Comparison of ENCODE assay signal across 21 mouse cellular contexts in genomic region chr19:55484559-55484958, GRCm38 (mm10).
A peak's percentile ranks its signal among the peaks of the same experiment; 100 is the strongest.
DNase-seq lines count a peak whose midpoint lies in the region; ATAC-seq and TF ChIP-seq lines count a peak whose summit lies in the region.
"Had no signal": no experiment of that assay in that cellular context is flagged by ENCODE, and none has a peak within 500 bp of the region (broad histone marks: within the 10 kb centered on the region; RNA-seq: fewer than 3 reads in every experiment).

No protein-coding gene starts in this region.

- H3K4me3 ChIP-seq in stomach, embryonic 14.5 days (ENCODE audit: low read depth, low read length), result no peak overlapping the region
- H3K4me3 ChIP-seq in stomach, postnatal 0 days (ENCODE audit: low read depth, low read length), result no peak overlapping the region
- H3K4me3 ChIP-seq in liver, embryonic 12.5 days, result no peak overlapping the region
- H3K4me3 ChIP-seq: hindbrain, embryonic 10.5 days; limb, embryonic 13.5 days had no signal

- no peak overlapping the region for H3K4me2 ChIP-seq in stomach, embryonic 14.5 days (replicated peaks; ENCODE audit: low read depth, low read length)
- no peak overlapping the region for H3K4me2 ChIP-seq in stomach, postnatal 0 days (replicated peaks; ENCODE audit: low read depth)
- H3K4me2 ChIP-seq in liver, embryonic 12.5 days, result no peak overlapping the region
- H3K4me2 ChIP-seq: limb, embryonic 13.5 days had no signal

- 0 out of 2 replicates have a peak, but pooled peaks cover 3% of the 10 kb centered on the region for H3K4me1 ChIP-seq in stomach, embryonic 14.5 days (ENCODE audit: control insufficient read depth, insufficient read depth, low read length)
- no peaks in the 10 kb centered on the region for H3K4me1 ChIP-seq in stomach, postnatal 0 days (replicated peaks; ENCODE audit: control insufficient read depth, insufficient read depth)
- H3K4me1 ChIP-seq in liver, embryonic 12.5 days, result peaks cover 20% of the 10 kb centered on the region; the same call in 1 of the 2 replicates

- no peaks in the 10 kb centered on the region for H3K9me3 ChIP-seq in stomach, embryonic 14.5 days (ENCODE audit: control insufficient read depth, low read depth, low read length)
- H3K9me3 ChIP-seq in stomach, postnatal 0 days (ENCODE audit: control insufficient read depth, low read length), result no peaks in the 10 kb centered on the region
- no peaks in the 10 kb centered on the region for H3K9me3 ChIP-seq in liver, embryonic 12.5 days (replicated peaks)
- H3K9me3 ChIP-seq: G1E; hindbrain, embryonic 10.5 days; limb, embryonic 13.5 days had no signal

- H3K9ac ChIP-seq in stomach, embryonic 14.5 days (replicated peaks; ENCODE audit: low read depth, low read length), result no peak overlapping the region
- H3K9ac ChIP-seq in stomach, postnatal 0 days (ENCODE audit: low read length), result no peak overlapping the region
- no peak overlapping the region for H3K9ac ChIP-seq in liver, embryonic 12.5 days
- H3K9ac ChIP-seq: limb, embryonic 13.5 days had no signal

- H3K27me3 ChIP-seq in stomach, embryonic 14.5 days (ENCODE audit: control insufficient read depth, insufficient read depth, low read length), result no peaks in the 10 kb centered on the region
- no peaks in the 10 kb centered on the region for H3K27me3 ChIP-seq in stomach, postnatal 0 days (ENCODE audit: control insufficient read depth, insufficient read depth, low read length)
- no peaks in the 10 kb centered on the region for H3K27me3 ChIP-seq in liver, embryonic 12.5 days (replicated peaks)
- H3K27me3 ChIP-seq: limb, embryonic 13.5 days had no signal

- no peaks in the 10 kb centered on the region for H3K36me3 ChIP-seq in stomach, embryonic 14.5 days (ENCODE audit: control insufficient read depth, insufficient read depth, low read length)
- no peaks in the 10 kb centered on the region for H3K36me3 ChIP-seq in stomach, postnatal 0 days (ENCODE audit: control insufficient read depth, insufficient read depth, low read length)
- no peaks in the 10 kb centered on the region for H3K36me3 ChIP-seq in liver, embryonic 12.5 days
- H3K36me3 ChIP-seq: hindbrain, embryonic 10.5 days; limb, embryonic 13.5 days had no signal

- no peak for TF ChIP-seq CTCF in stomach, postnatal 0 days (IDR thresholded peaks at IDR 0.05; ENCODE audit: low read depth)

- DNase-seq in stomach, postnatal 0 days (ENCODE audit: low spot score), result no peak
- peak; percentile 62 for DNase-seq in kidney, postnatal 10 days
- peak; percentile 83 for DNase-seq in yolk sac, embryonic 10.5 days (ENCODE audit: low spot score)
- DNase-seq in urinary bladder, postnatal 36 days (ENCODE audit: low spot score in 2 of 2), result no peak
- no peak for DNase-seq in lung, postnatal 25 days (ENCODE audit: low spot score)
- no peak for DNase-seq in urinary bladder, postnatal 4 days (ENCODE audit: low spot score in 2 of 2)
- DNase-seq: cerebellum, postnatal 14 days; gastrocnemius, postnatal 10 days; heart, adult 18-20 months; layer of hippocampus, adult 9-11 months; right cerebral cortex, postnatal 14 days; thymus, postnatal 4 days had no signal

- ATAC-seq in stomach, embryonic 14.5 days (ENCODE audit: insufficient number of reproducible peaks, insufficient read depth, low FRiP score, low read depth), result peak; percentile 76; the same call in 1 of the 2 replicates
- no peak for ATAC-seq in stomach, postnatal 0 days (ENCODE audit: low FRiP score, low TSS enrichment)
- peak; percentile 47; the same call in 1 of the 2 replicates for ATAC-seq in liver, embryonic 12.5 days
- ATAC-seq: CD4-positive, CD25-positive, alpha-beta regulatory T cell, adult 4 months; forebrain, embryonic 16.5 days; lung, postnatal 0 days; midbrain, embryonic 16.5 days had no signal

- no peak for TF ChIP-seq EP300 in stomach, postnatal 0 days (optimal IDR thresholded peaks at IDR 0.05)

- 58% methylated on average over 6 of the region's 6 CpGs for WGBS in stomach, embryonic 14.5 days
- WGBS in stomach, postnatal 0 days, result 67% methylated on average over 6 of the region's 6 CpGs
- WGBS in liver, embryonic 12.5 days (ENCODE audit: insufficient replicate concordance), result 60% methylated on average over 6 of the region's 6 CpGs

- no peak overlapping the region; the same call in 1 of the 2 replicates for H3K27ac ChIP-seq in stomach, embryonic 14.5 days (ENCODE audit: low read length)
- H3K27ac ChIP-seq in stomach, postnatal 0 days (replicated peaks), result no peak overlapping the region
- no peak overlapping the region for H3K27ac ChIP-seq in liver, embryonic 12.5 days
- H3K27ac ChIP-seq: hindbrain, embryonic 10.5 days; limb, embryonic 13.5 days had no signal

Comparison
In these comparisons a context has a peak if more than half of its experiments do, and no peak if none do; other contexts are left out.
1. DNase-seq: peak in kidney, postnatal 10 days (single experiment) and yolk sac, embryonic 10.5 days (single experiment); none in stomach, postnatal 0 days (single experiment), urinary bladder, postnatal 36 days (0 of 2), lung, postnatal 25 days (single experiment) and urinary bladder, postnatal 4 days (0 of 2).